Mouse (Mus musculus) heart, adult 2 months (tissue): ENCODE data around the gene C1s1.

Experiments
- CTCF ChIP-seq: fragments of 200-600 bp; IDR thresholded peaks from 2 replicates; pipeline ENCODE4 v1.8.1; 2022; ENCODE audit warnings: antibody characterized with exemption, mild to moderate bottlenecking, moderate library complexity
- EP300 ChIP-seq: fragments of 200-500 bp; IDR thresholded peaks from 2 replicates; pipeline ENCODE4 v1.6.1; 2011; ENCODE audit warnings: low read depth, low read length, control low read depth; ENCODE audit not compliant: insufficient read depth
- POLR2A ChIP-seq: fragments of 200-500 bp; IDR thresholded peaks from 2 replicates; pipeline ENCODE4 v1.6.1; 2011; ENCODE audit warnings: mild to moderate bottlenecking, low read depth, low read length, control low read depth; ENCODE audit not compliant: insufficient read depth

GRCm38 (mm10) chr6:124512355-124512836 is 29.8 kb downstream of the C1s1 start, which contains the start of gene C1ra:
- peak; percentile 94 for TF ChIP-seq CTCF
- 0 out of 2 replicates have a peak, but pooled peaks have one; percentile 14 for TF ChIP-seq POLR2A
- TF ChIP-seq EP300: no peak
